8 mouse cellular contexts compared by ENCODE assay signal in the genomic region with DNA sequence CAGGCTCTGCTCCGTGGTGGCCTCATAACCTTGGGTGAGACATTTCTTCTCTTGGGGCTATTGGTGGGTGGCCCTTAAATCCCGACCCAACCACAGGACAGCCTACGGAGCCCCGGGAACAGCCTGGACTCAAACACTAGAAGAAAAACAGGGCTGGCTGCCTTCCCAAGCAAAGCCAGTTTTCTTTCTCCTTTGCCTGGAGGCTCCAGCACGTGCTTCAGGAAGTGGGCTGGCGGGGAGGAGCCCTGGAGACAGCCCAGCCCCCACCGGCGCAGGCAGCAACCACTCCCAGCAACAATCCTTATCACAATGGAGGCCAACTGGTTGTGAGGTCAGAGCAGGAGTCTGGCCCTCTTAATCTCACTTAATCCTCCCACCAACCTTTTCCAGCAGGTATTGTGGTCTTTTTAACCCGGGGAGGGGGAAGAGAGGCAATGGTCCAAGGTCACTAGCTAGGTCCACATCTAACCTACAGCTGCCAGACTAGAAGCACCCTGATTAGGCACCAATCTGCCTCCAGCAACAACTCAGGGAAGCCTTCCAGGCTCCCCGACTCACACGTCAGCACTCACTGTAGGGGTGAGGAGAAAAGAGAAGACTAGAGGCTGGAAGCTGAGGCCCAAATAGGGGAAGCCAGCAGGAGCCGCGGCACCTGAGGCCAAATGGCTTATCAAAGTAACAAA. TPM values are rescaled to one million over a fixed set of nuclear protein-coding genes. Genes with fewer than 3 reads are reported as not detected.
A peak's percentile ranks its signal among the peaks of the same experiment; 100 is the strongest.
DNase-seq lines count a peak whose midpoint lies in the region; ATAC-seq and TF ChIP-seq lines count a peak whose summit lies in the region.

No protein-coding gene starts in this region.

- peak; percentile 20 to 76; a peak in 3 of 4 replicates for TF ChIP-seq EP300 in MEL (IDR thresholded peaks at IDR 0.05; ENCODE audit: low read depth in 1 of 2, low read length in 2 of 2)
- TF ChIP-seq EP300 in lung, postnatal 0 days (IDR thresholded peaks at IDR 0.05), result peak; percentile 80

- H3K36me3 ChIP-seq in MEL (ENCODE audit: control insufficient read depth in 1 of 2, insufficient read depth in 2 of 2, low read length in 2 of 2), result peaks cover 0 to 29% of the 10 kb centered on the region in 2 experiments; a peak in 2 of 4 replicates
- H3K36me3 ChIP-seq in forebrain, embryonic 15.5 days, result peaks cover 4% of the 10 kb centered on the region; the same call in 1 of the 2 replicates
- no peaks in the 10 kb centered on the region for H3K36me3 ChIP-seq in lung, postnatal 0 days (ENCODE audit: insufficient read depth, low read length)

- DNase-seq in MEL (ENCODE audit: low read depth, low spot score), result peak; percentile 95
- peak; percentile 68 for DNase-seq in cerebellum, adult 18-20 months
- peak; percentile 94 for DNase-seq in heart, postnatal 25 days (ENCODE audit: low spot score)
- peak; percentile 79 to 86 for DNase-seq in layer of hippocampus, postnatal 10 days (ENCODE audit: low spot score in 2 of 2)
- peak; percentile 98 for DNase-seq in lung, postnatal 0 days (ENCODE audit: low spot score)
- peak; percentile 90 for DNase-seq in right cerebral cortex, adult 18-20 months
- DNase-seq in urinary bladder, postnatal 25 days (ENCODE audit: low spot score), result peak; percentile 88

- H3K9ac ChIP-seq in MEL (ENCODE audit: control insufficient read depth, low read depth, low read length, poor library complexity, severe bottlenecking), result peak overlapping the region; percentile 93
- H3K9ac ChIP-seq in forebrain, embryonic 15.5 days (replicated peaks), result peak overlapping the region; percentile 99
- H3K9ac ChIP-seq in lung, postnatal 0 days (replicated peaks; ENCODE audit: low read depth), result peak overlapping the region; percentile 99

- peak overlapping the region; percentile 100 for H3K27ac ChIP-seq in MEL (ENCODE audit: control insufficient read depth, low read depth, low read length)
- peak overlapping the region; percentile 100 for H3K27ac ChIP-seq in forebrain, embryonic 15.5 days (replicated peaks)
- H3K27ac ChIP-seq in lung, postnatal 0 days (ENCODE audit: low read length), result peak overlapping the region; percentile 100

- H3K27me3 ChIP-seq in MEL (ENCODE audit: control insufficient read depth in 1 of 2, insufficient read depth in 2 of 2, low read length in 2 of 2), result no peaks in the 10 kb centered on the region
- no peaks in the 10 kb centered on the region for H3K27me3 ChIP-seq in forebrain, embryonic 15.5 days
- H3K27me3 ChIP-seq in lung, postnatal 0 days (replicated peaks; ENCODE audit: insufficient read depth, low read length), result no peaks in the 10 kb centered on the region

- ATAC-seq in forebrain, embryonic 15.5 days (replicated peaks), result peak; percentile 33
- ATAC-seq in lung, postnatal 0 days, result peak; percentile 52

- H3K4me1 ChIP-seq in MEL (ENCODE audit: control insufficient read depth in 1 of 2, insufficient read depth in 2 of 2, low read length in 2 of 2), result peaks cover 4 to 34% of the 10 kb centered on the region in 2 experiments; a peak in 3 of 4 replicates
- peaks cover 64% of the 10 kb centered on the region for H3K4me1 ChIP-seq in forebrain, embryonic 15.5 days
- peaks cover 42% of the 10 kb centered on the region for H3K4me1 ChIP-seq in lung, postnatal 0 days (ENCODE audit: insufficient read depth, low read depth, low read length)

- peak; percentile 35 to 83 for TF ChIP-seq POLR2A in MEL (IDR thresholded peaks at IDR 0.05; ENCODE audit: control insufficient read depth in 1 of 2, insufficient read depth in 1 of 2, low read depth in 1 of 2, low read length in 2 of 2, poor library complexity in 1 of 2)

- under 1% methylated on average over 13 of the region's 13 CpGs for WGBS in forebrain, embryonic 15.5 days
- WGBS in lung, postnatal 0 days, result under 1% methylated on average over 13 of the region's 13 CpGs

- H3K4me2 ChIP-seq in forebrain, embryonic 15.5 days (replicated peaks), result peak overlapping the region; percentile 98
- H3K4me2 ChIP-seq in lung, postnatal 0 days (replicated peaks; ENCODE audit: low read depth, low read length), result peak overlapping the region; percentile 99

- no peak for TF ChIP-seq CTCF in MEL (IDR thresholded peaks at IDR 0.05 in 2 of 3, conservative IDR thresholded peaks at IDR 0.05 in 1 of 3; ENCODE audit: control insufficient read depth in 1 of 3, insufficient read depth in 1 of 3, low read depth in 2 of 3, low read length in 3 of 3, poor library complexity in 1 of 3, severe bottlenecking in 1 of 3)
- no peak for TF ChIP-seq CTCF in lung, postnatal 0 days (IDR thresholded peaks at IDR 0.05)

- intact Hi-C loops in heart, postnatal 25 days (cut with DNase I), result no loop called here

- H3K4me3 ChIP-seq in MEL (ENCODE audit: control insufficient read depth in 1 of 2, insufficient read depth in 1 of 2, low read depth in 2 of 2, low read length in 2 of 2), result peak overlapping the region; percentile 63 to 71
- peak overlapping the region; percentile 94 for H3K4me3 ChIP-seq in forebrain, embryonic 15.5 days
- H3K4me3 ChIP-seq in lung, postnatal 0 days (ENCODE audit: low read depth, low read length), result peak overlapping the region; percentile 91

- no peaks in the 10 kb centered on the region for H3K9me3 ChIP-seq in MEL (replicated peaks; ENCODE audit: insufficient read depth, low read length)
- H3K9me3 ChIP-seq in forebrain, embryonic 15.5 days, result no peaks in the 10 kb centered on the region
- no peaks in the 10 kb centered on the region for H3K9me3 ChIP-seq in lung, postnatal 0 days (ENCODE audit: low read length)

- no peak for TF ChIP-seq RAD21 in MEL (IDR thresholded peaks at IDR 0.05; ENCODE audit: low read depth, low read length)

- peaks cover 42% of the 10 kb centered on the region for H3K79me2 ChIP-seq in MEL (ENCODE audit: control insufficient read depth, insufficient read depth, low read length, poor library complexity)

TF ChIP-seq in MEL, 35 proteins besides CTCF, POLR2A, EP300 and RAD21 (continues in another document):
- TF ChIP-seq GATA1 (IDR thresholded peaks at IDR 0.05; ENCODE audit: low read depth, low read length) (peak; percentile 86), POLR2AphosphoS5 (IDR thresholded peaks at IDR 0.05; ENCODE audit: borderline replicate concordance, low read depth, low read length) (no peak), TCF12 (IDR thresholded peaks at IDR 0.05; ENCODE audit: low read depth, low read length) (peak; percentile 76), ZKSCAN1 (IDR thresholded peaks at IDR 0.05; ENCODE audit: low read depth, low read length) (no peak), POLR2AphosphoS2 (IDR thresholded peaks at IDR 0.05; ENCODE audit: low read length) (peak; percentile 80), TAL1 (IDR thresholded peaks at IDR 0.05; ENCODE audit: low read length) (peak; percentile 50), NRF1 (IDR thresholded peaks at IDR 0.05; ENCODE audit: insufficient read depth, low read depth, low read length, poor library complexity, severe bottlenecking) (peak; percentile 54; the same call in 1 of the 2 replicates), MYB (IDR thresholded peaks at IDR 0.05; ENCODE audit: low read depth, low read length) (peak; percentile 41; the same call in 1 of the 2 replicates), TBP (IDR thresholded peaks at IDR 0.05; ENCODE audit: low read depth, low read length) (peak; percentile 93), MXI1 (IDR thresholded peaks at IDR 0.05; ENCODE audit: low read depth, low read length) (peak; percentile 97), SMC3 (IDR thresholded peaks at IDR 0.05; ENCODE audit: low read depth, low read length) (no peak), ETS1 (IDR thresholded peaks at IDR 0.05; ENCODE audit: low read depth, low read length) (peak; percentile 82), MAZ (IDR thresholded peaks at IDR 0.05; ENCODE audit: low read depth, low read length) (peak; percentile 80), NELFE (IDR thresholded peaks at IDR 0.05; ENCODE audit: low read depth, low read length) (peak; percentile 68), SIN3A (IDR thresholded peaks at IDR 0.05; ENCODE audit: low read length) (peak; percentile 91)

RNA-seq across cellular contexts. Expression of a gene that starts 4.0 kb away (rescaled TPM):
- 2.5 and 4.1 TPM in 2 replicates for total RNA-seq in MEL (2012; rRNA removed)
- polyA plus RNA-seq in MEL (2012; ENCODE audit: insufficient read depth in 1 of 2, insufficient read length in 2 of 2, low read depth in 1 of 2, low replicate concordance in 2 of 2, missing spikeins in 1 of 2), result 10 to 100 TPM in 1 of 2 experiments, not detected in 1; 10.4 TPM
- polyA plus RNA-seq in forebrain, embryonic 15.5 days (2015; fragmentation: Nextera tagmentation; extraction: Ambion mirVana), result 11.4 and 12.4 TPM in 2 replicates
- under 1 TPM; 0.36 to 0.45 TPM for total RNA-seq in heart, postnatal 25 days (2021)
- 10 to 100 TPM; 40.9 to 46.6 TPM for total RNA-seq in layer of hippocampus, postnatal 10 days (2021)
- polyA plus RNA-seq in lung, postnatal 0 days (2015; fragmentation: Nextera tagmentation; extraction: Ambion mirVana), result 12.4 and 16.8 TPM in 2 replicates

RNA-seq across cellular contexts. Expression of a gene that starts 5.5 kb away (rescaled TPM):
- 3.0 and 4.1 TPM in 2 replicates for total RNA-seq in MEL (2012; rRNA removed)
- polyA plus RNA-seq in MEL (2012; ENCODE audit: insufficient read depth in 1 of 2, insufficient read length in 2 of 2, low read depth in 1 of 2, low replicate concordance in 2 of 2, missing spikeins in 1 of 2), result 10 to 100 TPM in 1 of 2 experiments, not detected in 1; 23.5 TPM
- 13.6 and 13.7 TPM in 2 replicates for polyA plus RNA-seq in forebrain, embryonic 15.5 days (2015; fragmentation: Nextera tagmentation; extraction: Ambion mirVana)
- 10 to 100 TPM; 14.4 to 18.4 TPM for total RNA-seq in heart, postnatal 25 days (2021)
- 10 to 100 TPM; 31.7 to 35.0 TPM for total RNA-seq in layer of hippocampus, postnatal 10 days (2021)
- 6.2 and 7.2 TPM in 2 replicates for polyA plus RNA-seq in lung, postnatal 0 days (2015; fragmentation: Nextera tagmentation; extraction: Ambion mirVana)

RNA-seq across cellular contexts. Expression of a gene that starts 32.7 kb away (rescaled TPM):
- total RNA-seq in MEL (2012; rRNA removed), result 28.4 and 32.0 TPM in 2 replicates
- 10 to 100 TPM in 1 of 2 experiments, not detected in 1; 54.6 TPM for polyA plus RNA-seq in MEL (2012; ENCODE audit: insufficient read depth in 1 of 2, insufficient read length in 2 of 2, low read depth in 1 of 2, low replicate concordance in 2 of 2, missing spikeins in 1 of 2)
- polyA plus RNA-seq in forebrain, embryonic 15.5 days (2015; fragmentation: Nextera tagmentation; extraction: Ambion mirVana), result 82.0 and 82.9 TPM in 2 replicates
- 10 to 100 TPM; 15.6 to 16.7 TPM for total RNA-seq in heart, postnatal 25 days (2021)
- total RNA-seq in layer of hippocampus, postnatal 10 days (2021), result 10 to 100 TPM; 31.4 to 39.8 TPM
- polyA plus RNA-seq in lung, postnatal 0 days (2015; fragmentation: Nextera tagmentation; extraction: Ambion mirVana), result 61.3 and 62.0 TPM in 2 replicates

RNA-seq across cellular contexts. Expression of a gene that starts 46.0 kb away (rescaled TPM):
- total RNA-seq in MEL (2012; rRNA removed), result not detected in 2 replicates
- not detected for polyA plus RNA-seq in MEL (2012; ENCODE audit: insufficient read depth in 1 of 2, insufficient read length in 2 of 2, low read depth in 1 of 2, low replicate concordance in 2 of 2, missing spikeins in 1 of 2)
- polyA plus RNA-seq in forebrain, embryonic 15.5 days (2015; fragmentation: Nextera tagmentation; extraction: Ambion mirVana), result not detected in 2 replicates
- not detected for total RNA-seq in heart, postnatal 25 days (2021)
- total RNA-seq in layer of hippocampus, postnatal 10 days (2021), result under 1 TPM in 1 of 2 experiments, not detected in 1; 0.55 TPM
- polyA plus RNA-seq in lung, postnatal 0 days (2015; fragmentation: Nextera tagmentation; extraction: Ambion mirVana), result 0.19 TPM in 1 of 2 replicates, not detected in the other

Comparison
In these comparisons a context has a peak if more than half of its experiments do, and no peak if none do; other contexts are left out.
1. Peak in every context shown above with its lines: DNase-seq, ATAC-seq, H3K4me3 ChIP-seq and H3K27ac ChIP-seq.